ENCODE assay signal across 11 mouse cellular contexts in genomic region chr4:133292405-133292804, GRCm38 (mm10). TPM values are rescaled to one million over a fixed set of nuclear protein-coding genes. Genes with fewer than 3 reads are reported as not detected.
DNase-seq lines count a peak whose midpoint lies in the region; ATAC-seq lines count a peak whose summit lies in the region.
"Had no signal": no experiment of that assay in that cellular context is flagged by ENCODE, and none has a peak within 500 bp of the region (broad histone marks: within the 10 kb centered on the region; RNA-seq: fewer than 3 reads in every experiment).

No protein-coding gene starts in this region.

- peak overlapping the region; percentile 22; the same call in 1 of the 2 replicates for H3K27ac ChIP-seq in heart, embryonic 16.5 days (ENCODE audit: low read length)
- H3K27ac ChIP-seq in heart, embryonic 11.5 days (ENCODE audit: low read depth, low read length) = no peak overlapping the region
- peak overlapping the region; percentile 68 for H3K27ac ChIP-seq in midbrain, embryonic 12.5 days (replicated peaks)
- H3K27ac ChIP-seq in midbrain, embryonic 11.5 days (ENCODE audit: low read depth, low read length) = no peak overlapping the region
- peak overlapping the region; percentile 57; the same call in 1 of the 2 replicates for H3K27ac ChIP-seq in forebrain, embryonic 15.5 days (replicated peaks)
- peak overlapping the region; percentile 53; the same call in 1 of the 2 replicates for H3K27ac ChIP-seq in midbrain, embryonic 16.5 days (ENCODE audit: low read length)

- peaks cover under 1% of the 10 kb centered on the region; the same call in 1 of the 2 replicates for H3K4me1 ChIP-seq in heart, embryonic 16.5 days (ENCODE audit: control insufficient read depth, insufficient read depth, low read length)
- peaks cover 19% of the 10 kb centered on the region for H3K4me1 ChIP-seq in heart, embryonic 11.5 days (ENCODE audit: control insufficient read depth, insufficient read depth, low read length)
- H3K4me1 ChIP-seq in midbrain, embryonic 12.5 days = peaks cover 25% of the 10 kb centered on the region
- H3K4me1 ChIP-seq in midbrain, embryonic 11.5 days (ENCODE audit: control insufficient read depth, insufficient read depth, low read length) = peaks cover 22% of the 10 kb centered on the region
- H3K4me1 ChIP-seq in forebrain, embryonic 15.5 days = peaks cover 16% of the 10 kb centered on the region
- peaks cover 5% of the 10 kb centered on the region; the same call in 1 of the 2 replicates for H3K4me1 ChIP-seq in midbrain, embryonic 16.5 days (ENCODE audit: control insufficient read depth, insufficient read depth, low read length)

- 85% methylated on average over 4 of the region's 4 CpGs for WGBS in heart, embryonic 16.5 days
- WGBS in heart, embryonic 11.5 days (ENCODE audit: insufficient replicate concordance) = 86% methylated on average over 4 of the region's 4 CpGs
- WGBS in midbrain, embryonic 12.5 days = 40% methylated on average over 4 of the region's 4 CpGs
- WGBS in midbrain, embryonic 11.5 days = 42% methylated on average over 4 of the region's 4 CpGs
- 63% methylated on average over 4 of the region's 4 CpGs for WGBS in forebrain, embryonic 15.5 days
- 44% methylated on average over 4 of the region's 4 CpGs for WGBS in midbrain, embryonic 16.5 days

- ATAC-seq in heart, embryonic 16.5 days (replicated peaks; ENCODE audit: extremely low read depth, insufficient read depth, low FRiP score) = peak; percentile 21; the same call in 1 of the 2 replicates
- ATAC-seq in heart, embryonic 11.5 days (replicated peaks; ENCODE audit: insufficient number of reproducible peaks, low FRiP score, low TSS enrichment) = no peak
- no peak for ATAC-seq in midbrain, embryonic 12.5 days (ENCODE audit: low FRiP score, low read depth)
- ATAC-seq in midbrain, embryonic 11.5 days (ENCODE audit: low FRiP score) = no peak
- no peak for ATAC-seq in forebrain, embryonic 15.5 days (replicated peaks)
- ATAC-seq in midbrain, embryonic 16.5 days = no peak

- H3K9me3 ChIP-seq in heart, embryonic 16.5 days (replicated peaks; ENCODE audit: control insufficient read depth, low read length) = no peaks in the 10 kb centered on the region
- no peaks in the 10 kb centered on the region for H3K9me3 ChIP-seq in heart, embryonic 11.5 days (replicated peaks; ENCODE audit: control insufficient read depth, low read length)
- H3K9me3 ChIP-seq in midbrain, embryonic 12.5 days = no peaks in the 10 kb centered on the region
- H3K9me3 ChIP-seq in midbrain, embryonic 11.5 days (ENCODE audit: control insufficient read depth, low read length) = no peaks in the 10 kb centered on the region
- H3K9me3 ChIP-seq in forebrain, embryonic 15.5 days = no peaks in the 10 kb centered on the region
- no peaks in the 10 kb centered on the region for H3K9me3 ChIP-seq in midbrain, embryonic 16.5 days (replicated peaks; ENCODE audit: control insufficient read depth, low read length, poor library complexity, severe bottlenecking)

- H3K4me3 ChIP-seq in heart, embryonic 16.5 days (ENCODE audit: low read length) = no peak overlapping the region
- H3K4me3 ChIP-seq in heart, embryonic 11.5 days (ENCODE audit: low read depth, low read length) = no peak overlapping the region
- no peak overlapping the region for H3K4me3 ChIP-seq in midbrain, embryonic 12.5 days
- H3K4me3 ChIP-seq in midbrain, embryonic 11.5 days (ENCODE audit: low read depth, low read length) = no peak overlapping the region
- no peak overlapping the region for H3K4me3 ChIP-seq in forebrain, embryonic 15.5 days
- no peak overlapping the region for H3K4me3 ChIP-seq in midbrain, embryonic 16.5 days (ENCODE audit: low read depth, low read length)

- no peaks in the 10 kb centered on the region for H3K27me3 ChIP-seq in heart, embryonic 16.5 days (ENCODE audit: control insufficient read depth, insufficient read depth, low read length)
- H3K27me3 ChIP-seq in heart, embryonic 11.5 days (ENCODE audit: control insufficient read depth, insufficient read depth, low read length) = peaks cover 4% of the 10 kb centered on the region; the same call in 1 of the 2 replicates
- peaks cover 12% of the 10 kb centered on the region; the same call in 1 of the 2 replicates for H3K27me3 ChIP-seq in midbrain, embryonic 12.5 days
- H3K27me3 ChIP-seq in midbrain, embryonic 11.5 days (ENCODE audit: control insufficient read depth, insufficient read depth, low read length) = no peaks in the 10 kb centered on the region
- no peaks in the 10 kb centered on the region for H3K27me3 ChIP-seq in forebrain, embryonic 15.5 days
- no peaks in the 10 kb centered on the region for H3K27me3 ChIP-seq in midbrain, embryonic 16.5 days (ENCODE audit: control insufficient read depth, insufficient read depth, low read depth, low read length)

- H3K36me3 ChIP-seq in heart, embryonic 16.5 days (ENCODE audit: control insufficient read depth, insufficient read depth) = peaks cover 14% of the 10 kb centered on the region; the same call in 1 of the 2 replicates
- H3K36me3 ChIP-seq in heart, embryonic 11.5 days (ENCODE audit: control insufficient read depth, insufficient read depth, low read length) = peaks cover 8% of the 10 kb centered on the region; the same call in 1 of the 2 replicates
- peaks cover 23% of the 10 kb centered on the region for H3K36me3 ChIP-seq in midbrain, embryonic 12.5 days
- no peaks in the 10 kb centered on the region for H3K36me3 ChIP-seq in midbrain, embryonic 11.5 days (ENCODE audit: control insufficient read depth, insufficient read depth, low read length)
- peaks cover 22% of the 10 kb centered on the region for H3K36me3 ChIP-seq in forebrain, embryonic 15.5 days
- peaks cover 14% of the 10 kb centered on the region; the same call in 1 of the 2 replicates for H3K36me3 ChIP-seq in midbrain, embryonic 16.5 days (ENCODE audit: control insufficient read depth, insufficient read depth, low read length)

- no peak overlapping the region for H3K9ac ChIP-seq in heart, embryonic 16.5 days (ENCODE audit: low read length)
- H3K9ac ChIP-seq in heart, embryonic 11.5 days (ENCODE audit: low read depth, low read length) = no peak overlapping the region
- H3K9ac ChIP-seq in midbrain, embryonic 12.5 days (replicated peaks) = no peak overlapping the region
- no peak overlapping the region; the same call in none of the 2 replicates for H3K9ac ChIP-seq in midbrain, embryonic 11.5 days (ENCODE audit: low read length)
- no peak overlapping the region for H3K9ac ChIP-seq in forebrain, embryonic 15.5 days (replicated peaks)
- H3K9ac ChIP-seq in midbrain, embryonic 16.5 days (ENCODE audit: low read depth, low read length) = no peak overlapping the region

- H3K4me2 ChIP-seq in heart, embryonic 16.5 days (ENCODE audit: low read depth, low read length) = no peak overlapping the region
- H3K4me2 ChIP-seq in heart, embryonic 11.5 days = no peak overlapping the region
- no peak overlapping the region for H3K4me2 ChIP-seq in midbrain, embryonic 12.5 days (replicated peaks)
- H3K4me2 ChIP-seq in midbrain, embryonic 11.5 days = no peak overlapping the region; the same call in 1 of the 2 replicates
- H3K4me2 ChIP-seq in forebrain, embryonic 15.5 days (replicated peaks) = no peak overlapping the region
- no peak overlapping the region for H3K4me2 ChIP-seq in midbrain, embryonic 16.5 days (ENCODE audit: low read length)

- DNase-seq in midbrain, embryonic 11.5 days (ENCODE audit: low spot score, missing footprints) = no peak
- DNase-seq in cerebellum, adult 9-10 months = no peak
- no peak for DNase-seq in urinary bladder, postnatal 36 days (ENCODE audit: low spot score in 2 of 2)
- DNase-seq: cerebellum, adult 11 months; gastrocnemius, postnatal 25 days; right cerebral cortex, postnatal 14 days had no signal

RNA-seq across cellular contexts. Expression of gene Tmem222, which starts 14.8 kb away (rescaled TPM):
- 55.5 and 59.2 TPM in 2 replicates for polyA plus RNA-seq in heart, embryonic 16.5 days (2015; fragmentation: Nextera tagmentation; extraction: Ambion mirVana)
- 57.5 and 64.9 TPM in 2 replicates for polyA plus RNA-seq in heart, embryonic 11.5 days (2014; fragmentation: Nextera tagmentation; extraction: Ambion mirVana)
- polyA plus RNA-seq in midbrain, embryonic 12.5 days (2016; fragmentation: Nextera tagmentation; extraction: Ambion mirVana) = 79.9 and 85.5 TPM in 2 replicates
- 71.2 and 82.0 TPM in 2 replicates for polyA plus RNA-seq in midbrain, embryonic 11.5 days (2014; fragmentation: Nextera tagmentation; extraction: Ambion mirVana)
- polyA plus RNA-seq in forebrain, embryonic 15.5 days (2015; fragmentation: Nextera tagmentation; extraction: Ambion mirVana) = 107 and 112 TPM in 2 replicates
- 111 and 121 TPM in 2 replicates for polyA plus RNA-seq in midbrain, embryonic 16.5 days (2015; fragmentation: Nextera tagmentation; extraction: Ambion mirVana)

RNA-seq across cellular contexts. Expression of gene Sytl1, which starts 29.5 kb away (rescaled TPM):
- 3.4 and 7.6 TPM in 2 replicates for polyA plus RNA-seq in heart, embryonic 16.5 days (2015; fragmentation: Nextera tagmentation; extraction: Ambion mirVana)
- polyA plus RNA-seq in heart, embryonic 11.5 days (2014; fragmentation: Nextera tagmentation; extraction: Ambion mirVana) = 0.11 and 0.42 TPM in 2 replicates
- polyA plus RNA-seq in midbrain, embryonic 12.5 days (2016; fragmentation: Nextera tagmentation; extraction: Ambion mirVana) = 1.3 and 1.8 TPM in 2 replicates
- polyA plus RNA-seq in midbrain, embryonic 11.5 days (2014; fragmentation: Nextera tagmentation; extraction: Ambion mirVana) = 0.37 and 0.83 TPM in 2 replicates
- 0.29 and 0.61 TPM in 2 replicates for polyA plus RNA-seq in forebrain, embryonic 15.5 days (2015; fragmentation: Nextera tagmentation; extraction: Ambion mirVana)
- polyA plus RNA-seq in midbrain, embryonic 16.5 days (2015; fragmentation: Nextera tagmentation; extraction: Ambion mirVana) = 0.16 and 0.25 TPM in 2 replicates

RNA-seq across cellular contexts. Expression of gene Map3k6, which starts 51.8 kb away (rescaled TPM):
- polyA plus RNA-seq in heart, embryonic 16.5 days (2015; fragmentation: Nextera tagmentation; extraction: Ambion mirVana) = 3.4 and 3.6 TPM in 2 replicates
- polyA plus RNA-seq in heart, embryonic 11.5 days (2014; fragmentation: Nextera tagmentation; extraction: Ambion mirVana) = 1.5 and 1.7 TPM in 2 replicates
- 1.9 and 2.8 TPM in 2 replicates for polyA plus RNA-seq in midbrain, embryonic 12.5 days (2016; fragmentation: Nextera tagmentation; extraction: Ambion mirVana)
- polyA plus RNA-seq in midbrain, embryonic 11.5 days (2014; fragmentation: Nextera tagmentation; extraction: Ambion mirVana) = 1.3 and 2.0 TPM in 2 replicates
- 1.7 and 1.8 TPM in 2 replicates for polyA plus RNA-seq in forebrain, embryonic 15.5 days (2015; fragmentation: Nextera tagmentation; extraction: Ambion mirVana)
- 2.8 TPM in 2 replicates for polyA plus RNA-seq in midbrain, embryonic 16.5 days (2015; fragmentation: Nextera tagmentation; extraction: Ambion mirVana)

Comparison
In these comparisons a context has a peak if more than half of its experiments do, and no peak if none do; other contexts are left out.
1. H3K27ac ChIP-seq: peak in heart, embryonic 16.5 days (single experiment), midbrain, embryonic 12.5 days (single experiment), forebrain, embryonic 15.5 days (single experiment) and midbrain, embryonic 16.5 days (single experiment); none in heart, embryonic 11.5 days (single experiment) and midbrain, embryonic 11.5 days (single experiment).